Mouse (Mus musculus): ENCODE data around the gene Bcorl1. TPM values are rescaled to one million over a fixed set of nuclear protein-coding genes. Genes with fewer than 3 reads are reported as not detected.
"Not testable (repeated sequence)": the region's sequence is repeated elsewhere in the genome, so short reads cannot be mapped to it uniquely, and the experiment has no call there.

Gene Bcorl1
- polyA plus RNA-seq, 1 experiment from 2014 or later: 4.6 TPM

DNA sequence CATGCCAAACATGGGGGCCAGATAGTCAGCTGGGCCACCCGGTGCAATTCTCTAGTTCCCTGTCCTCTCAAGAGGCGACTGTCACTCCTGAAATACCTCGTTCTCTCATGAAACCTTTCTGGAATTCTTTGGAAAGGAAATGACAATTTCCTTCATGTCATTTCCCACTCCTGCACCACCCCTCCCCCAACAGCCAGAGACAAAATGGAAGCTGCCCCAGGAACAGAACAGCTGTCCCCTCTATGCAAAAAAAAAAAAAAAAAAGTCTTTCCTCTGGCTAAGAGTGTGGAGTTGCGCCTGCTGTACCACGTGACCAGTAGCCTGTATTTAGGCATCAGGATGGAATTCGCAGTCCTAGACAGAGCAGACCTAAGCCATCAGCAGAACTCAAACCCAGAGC is 87.1 kb downstream of the Bcorl1 start:
- H3K4me2 ChIP-seq: no peak overlapping the region
- H3K27ac ChIP-seq (ENCODE audit: poor library complexity, severe bottlenecking): no peak overlapping the region
- peaks cover 51% of the 10 kb centered on the region for H3K4me1 ChIP-seq (replicated peaks)
- no peak overlapping the region for H3K9ac ChIP-seq
- no peak overlapping the region for H3K4me3 ChIP-seq
- 49% methylated on average over 6 of the region's 6 CpGs for WGBS
- no peaks in the 10 kb centered on the region for H3K9me3 ChIP-seq (replicated peaks)
- no peak for ATAC-seq (ENCODE audit: insufficient number of reproducible peaks, low FRiP score)
- H3K27me3 ChIP-seq (replicated peaks): no peaks in the 10 kb centered on the region
- H3K36me3 ChIP-seq: no peaks in the 10 kb centered on the region

DNA sequence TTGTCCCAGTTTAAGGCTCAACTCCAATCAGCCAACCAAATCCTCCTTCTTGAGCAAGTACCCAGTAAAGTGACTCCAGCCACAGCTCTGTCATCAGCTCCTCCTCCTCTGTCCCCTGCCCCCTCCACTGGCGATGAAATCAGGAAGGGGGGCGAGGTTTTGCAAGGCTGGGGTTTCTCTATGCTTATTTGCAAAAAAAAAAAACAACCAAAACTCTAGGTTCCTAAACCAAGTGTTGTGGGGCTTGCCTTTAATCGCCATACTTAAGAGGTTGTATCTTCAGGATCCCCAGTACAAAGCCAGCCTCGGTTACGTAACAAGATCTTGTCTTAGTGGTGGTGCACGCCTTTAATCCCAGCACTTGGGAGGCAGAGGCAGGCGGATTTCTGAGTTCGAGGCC is 87.5 kb downstream of the Bcorl1 start:
- Histone ChIP-seq H3K27me3 (replicated peaks) (no peaks in the 10 kb centered on the region), H3K9me3 (replicated peaks) (no peaks in the 10 kb centered on the region), H3K4me3 (no peak overlapping the region), H3K36me3 (no peaks in the 10 kb centered on the region), H3K4me2 (no peak overlapping the region), H3K27ac (ENCODE audit: poor library complexity, severe bottlenecking) (no peak overlapping the region), H3K9ac (no peak overlapping the region), H3K4me1 (replicated peaks) (peaks cover 55% of the 10 kb centered on the region)
- no peak for ATAC-seq (ENCODE audit: insufficient number of reproducible peaks, low FRiP score)
- WGBS: 80% methylated on average over 8 of the region's 8 CpGs

DNA sequence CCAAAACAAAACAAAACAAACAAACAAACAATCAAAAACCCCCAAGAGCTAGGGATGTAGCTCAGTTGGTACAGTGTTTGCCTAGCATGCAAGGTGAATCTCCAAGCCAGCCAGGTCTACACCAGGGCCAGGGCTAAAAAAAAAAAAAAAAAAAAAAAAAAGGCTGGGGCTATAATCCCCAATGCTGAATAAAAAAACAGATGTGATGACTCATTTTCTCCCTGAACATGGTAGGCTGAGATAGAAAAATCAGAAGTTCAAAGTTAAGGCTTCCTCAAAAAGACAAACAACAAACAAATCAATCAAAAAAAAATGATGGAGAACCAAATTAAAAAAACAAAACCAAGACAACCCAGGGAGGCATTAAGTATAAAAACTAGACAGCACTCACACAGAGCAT is 87.9 kb downstream of the Bcorl1 start:
- no peak overlapping the region for H3K4me3 ChIP-seq
- H3K9ac ChIP-seq: no peak overlapping the region
- no peaks in the 10 kb centered on the region for H3K36me3 ChIP-seq
- peaks cover 57% of the 10 kb centered on the region for H3K4me1 ChIP-seq (replicated peaks)
- no peak overlapping the region for H3K4me2 ChIP-seq
- H3K27me3 ChIP-seq (replicated peaks): no peaks in the 10 kb centered on the region
- no peak overlapping the region for H3K27ac ChIP-seq (ENCODE audit: poor library complexity, severe bottlenecking)
- ATAC-seq (ENCODE audit: insufficient number of reproducible peaks, low FRiP score): no peak
- no peaks in the 10 kb centered on the region for H3K9me3 ChIP-seq (replicated peaks)

DNA sequence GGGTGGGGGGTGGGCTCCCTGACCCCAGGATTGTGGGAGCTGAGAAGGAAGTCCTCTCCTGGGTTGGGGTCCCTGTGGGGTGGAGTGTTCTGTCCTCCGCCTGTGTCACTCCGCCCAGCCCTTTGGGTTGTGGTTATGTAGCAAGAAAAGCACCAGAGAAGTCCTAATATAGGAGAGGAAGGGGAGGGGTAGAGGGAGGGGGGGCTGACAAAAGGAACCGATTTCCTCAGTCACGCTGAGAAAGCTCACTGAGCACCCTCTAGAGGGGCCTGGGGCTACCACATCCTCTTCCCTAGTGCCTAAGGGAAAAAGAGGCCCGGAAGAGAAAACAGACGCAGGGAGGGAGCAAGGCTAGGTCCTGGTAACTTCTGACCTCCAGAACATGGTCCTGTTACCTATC is 88.4 kb downstream of the Bcorl1 start:
- Histone ChIP-seq H3K36me3 (no peaks in the 10 kb centered on the region), H3K4me3 (no peak overlapping the region), H3K4me1 (replicated peaks) (peaks cover 57% of the 10 kb centered on the region), H3K9me3 (replicated peaks) (no peaks in the 10 kb centered on the region), H3K9ac (no peak overlapping the region; the same call in 1 of the 2 replicates), H3K27ac (ENCODE audit: poor library complexity, severe bottlenecking) (no peak overlapping the region), H3K27me3 (replicated peaks) (no peaks in the 10 kb centered on the region), H3K4me2 (no peak overlapping the region)
- WGBS: 29% methylated on average over 6 of the region's 6 CpGs
- ATAC-seq (ENCODE audit: insufficient number of reproducible peaks, low FRiP score): 0 out of 2 replicates have a peak, but pooled peaks have one; percentile 10

DNA sequence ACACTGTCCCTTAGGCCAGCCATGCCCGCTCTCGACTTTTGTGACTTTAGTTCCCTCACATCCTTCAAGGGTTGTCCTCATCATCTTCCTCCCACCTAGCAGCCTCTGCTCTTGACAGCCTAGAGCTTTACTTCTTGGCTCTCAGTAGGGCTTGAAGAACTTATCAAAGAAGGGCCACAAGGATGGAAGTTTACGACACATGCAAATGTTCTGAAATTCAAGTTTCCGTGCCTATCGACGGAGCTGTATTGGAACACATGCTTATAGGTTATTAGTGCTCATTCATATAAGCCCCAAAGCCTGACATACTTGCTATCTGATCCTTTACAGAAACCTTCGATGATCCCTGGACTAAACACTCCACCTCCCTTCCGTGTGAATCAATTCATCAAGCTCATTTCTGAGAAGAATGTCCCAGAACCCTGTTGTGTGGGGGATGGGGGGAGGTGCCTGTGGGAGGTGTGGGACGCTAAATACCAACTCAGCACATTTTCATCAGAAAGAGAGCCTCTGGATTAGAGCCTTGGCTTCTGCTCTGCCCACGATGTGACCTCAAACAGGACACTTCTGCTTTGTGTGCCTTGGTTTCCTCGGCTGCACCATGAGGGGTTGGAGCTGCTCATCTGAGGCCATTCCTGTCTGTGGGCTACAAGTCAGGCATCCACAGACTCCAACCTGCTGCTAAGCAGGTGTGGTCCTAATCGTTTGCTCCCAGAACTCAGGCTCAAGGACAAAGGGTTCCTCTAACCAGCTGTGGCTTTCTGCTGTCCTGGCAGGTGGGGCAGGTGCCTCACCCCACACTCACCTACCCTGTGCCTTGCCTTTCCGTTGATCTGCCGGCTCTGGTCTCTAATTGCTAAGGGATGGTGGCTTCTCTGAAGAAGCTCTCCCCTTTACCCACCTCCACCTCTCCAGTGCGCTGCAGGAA is 91.7 kb downstream of the Bcorl1 start:
- H3K36me3 ChIP-seq: no peaks in the 10 kb centered on the region
- H3K27ac ChIP-seq (ENCODE audit: poor library complexity, severe bottlenecking): no peak overlapping the region
- H3K9me3 ChIP-seq (replicated peaks): no peaks in the 10 kb centered on the region
- no peak overlapping the region for H3K4me3 ChIP-seq
- 0 out of 2 replicates have a peak overlapping the region, but pooled peaks have one; percentile 4 for H3K4me2 ChIP-seq
- WGBS: 61% methylated on average over 15 of the region's 15 CpGs
- H3K4me1 ChIP-seq (replicated peaks): peaks cover 42% of the 10 kb centered on the region
- no peaks in the 10 kb centered on the region for H3K27me3 ChIP-seq (replicated peaks)
- no peak for ATAC-seq (ENCODE audit: insufficient number of reproducible peaks, low FRiP score)
- no peak overlapping the region for H3K9ac ChIP-seq

DNA sequence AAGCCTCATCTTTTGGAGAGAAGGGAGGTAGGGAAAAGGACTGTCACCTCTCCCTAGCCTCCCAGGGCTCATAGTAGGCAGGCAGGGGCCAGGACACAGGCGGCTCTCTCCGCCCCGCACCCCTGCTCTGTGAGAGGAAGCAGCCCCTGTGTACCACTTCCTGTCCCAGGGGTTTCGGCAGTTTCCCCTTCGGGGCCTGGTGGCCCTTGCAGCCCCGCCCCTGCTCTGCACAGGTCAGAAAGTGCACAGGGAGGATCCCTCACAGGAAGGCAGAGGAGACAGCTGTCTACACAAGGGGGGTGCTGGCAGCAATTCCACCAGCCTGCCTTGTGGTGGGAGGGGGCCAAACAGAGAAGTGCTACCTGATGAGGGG is 92.4 kb downstream of the Bcorl1 start:
- no peaks in the 10 kb centered on the region for H3K36me3 ChIP-seq
- 0 out of 2 replicates have a peak overlapping the region, but pooled peaks have one; percentile 4 for H3K4me2 ChIP-seq
- no peaks in the 10 kb centered on the region for H3K27me3 ChIP-seq (replicated peaks)
- H3K4me3 ChIP-seq: no peak overlapping the region
- no peaks in the 10 kb centered on the region for H3K9me3 ChIP-seq (replicated peaks)
- H3K27ac ChIP-seq (ENCODE audit: poor library complexity, severe bottlenecking): no peak overlapping the region
- H3K4me1 ChIP-seq (replicated peaks): peaks cover 36% of the 10 kb centered on the region
- H3K9ac ChIP-seq: no peak overlapping the region
- ATAC-seq (ENCODE audit: insufficient number of reproducible peaks, low FRiP score): peak; percentile 58; the same call in 1 of the 2 replicates
- WGBS: 33% methylated on average over 6 of the region's 6 CpGs

DNA sequence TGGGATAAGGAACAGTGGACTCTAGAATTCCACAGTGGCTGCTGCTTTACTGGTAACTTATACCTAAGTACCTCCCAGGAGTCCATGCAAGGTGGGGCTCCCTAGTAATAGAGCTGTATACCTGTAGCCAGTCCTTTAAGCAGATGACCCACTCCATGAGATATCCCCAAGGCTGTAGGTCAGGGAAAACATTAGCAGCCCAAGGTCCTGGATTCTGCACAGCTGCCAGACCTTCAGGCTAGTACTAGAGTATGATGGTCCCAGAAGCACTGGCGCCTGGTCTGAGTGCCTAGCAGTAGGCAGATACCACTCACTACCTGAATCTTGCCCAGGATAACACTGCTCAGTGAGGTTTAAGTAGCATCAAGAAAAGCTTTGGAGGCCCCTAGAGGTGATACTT is 93.1 kb downstream of the Bcorl1 start:
- no peaks in the 10 kb centered on the region for H3K36me3 ChIP-seq
- 78% methylated on average over 1 of the region's 1 CpGs for WGBS
- no peak overlapping the region for H3K4me2 ChIP-seq
- no peak overlapping the region for H3K4me3 ChIP-seq
- no peaks in the 10 kb centered on the region for H3K9me3 ChIP-seq (replicated peaks)
- no peaks in the 10 kb centered on the region for H3K27me3 ChIP-seq (replicated peaks)
- ATAC-seq (ENCODE audit: insufficient number of reproducible peaks, low FRiP score): no peak
- H3K27ac ChIP-seq (ENCODE audit: poor library complexity, severe bottlenecking): no peak overlapping the region
- H3K9ac ChIP-seq: no peak overlapping the region
- H3K4me1 ChIP-seq (replicated peaks): peaks cover 41% of the 10 kb centered on the region

DNA sequence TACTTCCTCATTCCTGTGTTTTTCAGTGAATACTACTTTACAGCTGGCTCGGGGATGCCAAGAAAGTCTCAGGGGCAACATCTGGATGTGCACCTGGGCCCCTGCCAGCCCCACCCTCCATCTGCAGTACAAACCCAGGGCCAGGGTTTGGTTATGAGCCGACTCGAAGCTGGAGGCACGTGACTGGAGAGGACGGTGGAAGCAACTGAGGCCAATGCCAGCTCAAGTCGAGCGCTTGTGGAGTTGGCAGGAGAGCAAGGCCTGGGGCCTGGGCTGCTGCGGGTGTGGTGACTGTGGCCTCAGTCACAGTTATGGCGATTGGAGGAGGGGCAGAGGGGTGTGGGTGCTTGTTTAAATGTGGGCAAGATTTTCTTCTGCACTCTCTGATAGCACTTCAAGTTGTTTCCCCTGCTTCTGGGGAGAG is 94.3 kb downstream of the Bcorl1 start:
- H3K9ac ChIP-seq: no peak overlapping the region
- no peak overlapping the region for H3K4me3 ChIP-seq
- 75% methylated on average over 9 of the region's 9 CpGs for WGBS
- H3K9me3 ChIP-seq (replicated peaks): no peaks in the 10 kb centered on the region
- no peaks in the 10 kb centered on the region for H3K36me3 ChIP-seq
- no peak overlapping the region for H3K27ac ChIP-seq (ENCODE audit: poor library complexity, severe bottlenecking)
- H3K4me2 ChIP-seq: no peak overlapping the region
- H3K27me3 ChIP-seq (replicated peaks): no peaks in the 10 kb centered on the region
- peaks cover 41% of the 10 kb centered on the region for H3K4me1 ChIP-seq (replicated peaks)
- ATAC-seq (ENCODE audit: insufficient number of reproducible peaks, low FRiP score): no peak

DNA sequence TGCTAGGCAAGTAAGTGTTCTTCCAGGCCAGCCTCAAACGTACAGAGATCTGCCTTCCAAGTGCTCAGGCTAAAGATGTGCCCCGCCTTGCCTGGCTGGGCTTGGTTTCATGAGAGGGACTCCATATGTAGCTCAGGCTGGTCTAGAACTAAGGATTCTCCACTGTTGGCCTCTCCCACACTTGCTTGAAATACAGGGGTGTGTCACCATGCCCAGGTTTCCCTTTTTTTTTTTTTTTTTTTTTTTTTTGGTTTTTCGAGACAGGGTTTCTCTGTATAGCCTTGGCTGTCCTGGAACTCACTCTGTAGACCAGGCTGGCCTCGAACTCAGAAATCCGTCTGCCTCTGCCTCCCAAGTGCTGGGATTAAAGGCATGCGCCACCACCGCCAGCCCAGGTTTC is 94.9 kb downstream of the Bcorl1 start:
- 78% methylated on average over 7 of the region's 7 CpGs for WGBS

DNA sequence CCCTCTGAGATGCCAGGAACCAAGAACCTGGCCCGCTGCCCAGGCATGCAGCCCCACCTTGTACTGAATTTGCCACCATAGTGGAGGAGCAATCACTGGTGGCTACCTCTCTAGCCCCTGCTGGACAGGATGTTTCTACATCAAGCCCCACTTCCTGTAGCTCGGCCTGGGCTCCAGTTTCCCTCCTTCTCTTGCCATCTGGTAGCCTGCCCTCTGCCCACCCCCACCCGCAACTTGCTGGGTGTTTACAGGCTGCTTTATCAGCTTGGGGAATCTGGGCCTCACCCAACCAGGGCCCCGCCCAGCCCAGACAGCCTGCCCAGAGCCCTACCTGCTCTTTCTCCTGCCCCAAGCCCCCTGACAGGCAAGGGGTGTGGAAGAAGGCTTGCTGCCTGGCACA is 97.9 kb downstream of the Bcorl1 start:
- H3K36me3 ChIP-seq: no peaks in the 10 kb centered on the region
- H3K4me2 ChIP-seq: no peak overlapping the region
- WGBS: 48% methylated on average over 4 of the region's 4 CpGs
- H3K4me3 ChIP-seq: no peak overlapping the region
- peak overlapping the region; percentile 44; the same call in 1 of the 2 replicates for H3K27ac ChIP-seq (ENCODE audit: poor library complexity, severe bottlenecking)
- no peaks in the 10 kb centered on the region for H3K27me3 ChIP-seq (replicated peaks)
- no peaks in the 10 kb centered on the region for H3K9me3 ChIP-seq (replicated peaks)
- no peak overlapping the region for H3K9ac ChIP-seq
- peaks cover 28% of the 10 kb centered on the region for H3K4me1 ChIP-seq (replicated peaks)
- no peak for ATAC-seq (ENCODE audit: insufficient number of reproducible peaks, low FRiP score)

More for the DNA sequence above, 94.9 kb downstream of the Bcorl1 start:
- H3K4me2 ChIP-seq; H3K36me3 ChIP-seq; ATAC-seq (ENCODE audit: insufficient number of reproducible peaks, low FRiP score); H3K9me3 ChIP-seq (replicated peaks); H3K27me3 ChIP-seq (replicated peaks); H3K4me3 ChIP-seq; H3K9ac ChIP-seq; H3K27ac ChIP-seq (ENCODE audit: poor library complexity, severe bottlenecking): not testable (repeated sequence)
- H3K4me1 ChIP-seq (replicated peaks): peaks cover 41% of the 10 kb centered on the region

DNA sequence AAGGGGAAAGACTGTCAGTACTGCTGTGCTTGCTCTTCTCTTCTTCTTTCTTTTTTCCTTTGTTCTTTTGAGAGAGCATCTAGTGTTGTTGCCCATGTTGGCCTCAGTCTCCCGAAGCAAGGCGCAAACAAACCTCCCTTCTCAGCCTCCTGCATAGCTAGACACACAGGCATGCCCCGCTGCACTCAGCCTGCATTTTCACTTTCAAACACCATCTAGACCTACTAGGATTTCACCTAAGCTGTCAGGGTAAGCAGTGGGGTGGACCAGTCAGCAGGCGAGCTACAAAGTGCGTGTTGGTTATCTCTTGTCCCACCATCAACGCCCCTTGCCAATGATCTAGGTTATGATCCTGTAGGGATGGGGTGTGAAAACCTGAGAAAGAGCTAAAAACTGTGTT is 100.4 kb downstream of the Bcorl1 start:
- no peak overlapping the region for H3K9ac ChIP-seq
- H3K27ac ChIP-seq (ENCODE audit: poor library complexity, severe bottlenecking): no peak overlapping the region
- no peak for ATAC-seq (ENCODE audit: insufficient number of reproducible peaks, low FRiP score)
- peaks cover 18% of the 10 kb centered on the region for H3K4me1 ChIP-seq (replicated peaks)
- no peaks in the 10 kb centered on the region for H3K9me3 ChIP-seq (replicated peaks)
- H3K4me2 ChIP-seq: no peak overlapping the region
- no peaks in the 10 kb centered on the region for H3K27me3 ChIP-seq (replicated peaks)
- H3K36me3 ChIP-seq: no peaks in the 10 kb centered on the region
- no peak overlapping the region for H3K4me3 ChIP-seq
- 81% methylated on average over 6 of the region's 6 CpGs for WGBS
